ENCODE assay signal across 12 mouse cellular contexts in genomic region chr8:15393936-15394721, GRCm38 (mm10).
"Had no signal": no experiment of that assay in that cellular context is flagged by ENCODE, and none has a peak within 500 bp of the region (broad histone marks: within the 10 kb centered on the region; RNA-seq: fewer than 3 reads in every experiment).

No protein-coding gene starts in this region.

- H3K27ac ChIP-seq: layer of hippocampus, adult 2 months; limb, embryonic 15.5 days; liver, embryonic 12.5 days; neural tube, embryonic 15.5 days; stomach, postnatal 0 days had no signal

- H3K9ac ChIP-seq: limb, embryonic 15.5 days; liver, embryonic 12.5 days; lung, embryonic 14.5 days; neural tube, embryonic 15.5 days had no signal

- H3K4me3 ChIP-seq: layer of hippocampus, adult 2 months; limb, embryonic 15.5 days; liver, embryonic 12.5 days; myocyte; neural tube, embryonic 15.5 days had no signal

- H3K36me3 ChIP-seq: limb, embryonic 15.5 days; liver, embryonic 12.5 days; neural tube, embryonic 15.5 days had no signal

- H3K4me1 ChIP-seq: limb, embryonic 15.5 days; liver, embryonic 12.5 days had no signal

- H3K4me2 ChIP-seq: limb, embryonic 15.5 days; liver, embryonic 12.5 days; lung, embryonic 14.5 days; neural tube, embryonic 15.5 days had no signal

- H3K27me3 ChIP-seq: limb, embryonic 15.5 days; liver, embryonic 12.5 days; neural tube, embryonic 15.5 days had no signal

- ATAC-seq: liver, embryonic 12.5 days had no signal

- H3K9me3 ChIP-seq: limb, embryonic 15.5 days; liver, embryonic 12.5 days; neural tube, embryonic 15.5 days had no signal

- DNase-seq: kidney, adult 18-20 months; kidney, postnatal 10 days; layer of hippocampus, postnatal 36 days; lung, embryonic 14.5 days; right cerebral cortex, adult 18-20 months; right cerebral cortex, postnatal 25 days had no signal
